Mouse (Mus musculus): ENCODE results near the gene Krt20. TPM values are rescaled to one million over a fixed set of nuclear protein-coding genes. Genes with fewer than 3 reads are reported as not detected.

Krt20 gene
- polyA plus RNA-seq, 1 experiment from 2014 or later, result 0.33 TPM

GRCm38 (mm10) chr11:99398832-99399231 lies 39.1 kb downstream of the Krt20 start:
- no peak overlapping the region for H3K4me2 ChIP-seq (ENCODE audit: low read depth, low read length)
- H3K4me1 ChIP-seq (ENCODE audit: control insufficient read depth, insufficient read depth, low read length), result no peaks in the 10 kb centered on the region
- ATAC-seq (ENCODE audit: low read depth), result no peak
- H3K27me3 ChIP-seq (replicated peaks; ENCODE audit: control insufficient read depth, insufficient read depth, low read length), result no peaks in the 10 kb centered on the region
- H3K9ac ChIP-seq (ENCODE audit: low read depth, low read length), result no peak overlapping the region
- no peak overlapping the region for H3K4me3 ChIP-seq (ENCODE audit: low read depth, low read length)
- no peak for DNase-seq (ENCODE audit: low spot score)
- no peaks in the 10 kb centered on the region for H3K9me3 ChIP-seq (ENCODE audit: control insufficient read depth, low read length)
- WGBS, result 64% methylated on average over 8 of the region's 8 CpGs
- H3K36me3 ChIP-seq (ENCODE audit: control insufficient read depth, insufficient read depth, low read length), result no peaks in the 10 kb centered on the region
- H3K27ac ChIP-seq (replicated peaks; ENCODE audit: low read depth, low read length), result no peak overlapping the region

- ATAC-seq (ENCODE audit: low read depth), result no peak
- Histone ChIP-seq H3K36me3 (ENCODE audit: control insufficient read depth, insufficient read depth, low read length) (no peaks in the 10 kb centered on the region), H3K4me1 (ENCODE audit: control insufficient read depth, insufficient read depth, low read length) (no peaks in the 10 kb centered on the region), H3K27me3 (replicated peaks; ENCODE audit: control insufficient read depth, insufficient read depth, low read length) (no peaks in the 10 kb centered on the region), H3K4me2 (ENCODE audit: low read depth, low read length) (no peak overlapping the region), H3K9ac (ENCODE audit: low read depth, low read length) (no peak overlapping the region), H3K9me3 (ENCODE audit: control insufficient read depth, low read length) (no peaks in the 10 kb centered on the region), H3K27ac (replicated peaks; ENCODE audit: low read depth, low read length) (no peak overlapping the region), H3K4me3 (ENCODE audit: low read depth, low read length) (no peak overlapping the region)
- 76% methylated on average over 3 of the region's 3 CpGs for WGBS
- DNase-seq (ENCODE audit: low spot score), result no peak
Measured at GRCm38 (mm10) chr11:99398084-99398483, 39.9 kb downstream of the Krt20 start.

GRCm38 (mm10) chr11:99396661-99397060 lies 41.3 kb downstream of the Krt20 start:
- ATAC-seq (ENCODE audit: low read depth) (no peak), DNase-seq (ENCODE audit: low spot score) (no peak)
- 79% methylated on average over 2 of the region's 2 CpGs for WGBS
- Histone ChIP-seq H3K9ac (ENCODE audit: low read depth, low read length) (no peak overlapping the region), H3K36me3 (ENCODE audit: control insufficient read depth, insufficient read depth, low read length) (no peaks in the 10 kb centered on the region), H3K27me3 (replicated peaks; ENCODE audit: control insufficient read depth, insufficient read depth, low read length) (no peaks in the 10 kb centered on the region), H3K4me1 (ENCODE audit: control insufficient read depth, insufficient read depth, low read length) (no peaks in the 10 kb centered on the region), H3K27ac (replicated peaks; ENCODE audit: low read depth, low read length) (no peak overlapping the region), H3K4me3 (ENCODE audit: low read depth, low read length) (no peak overlapping the region), H3K9me3 (ENCODE audit: control insufficient read depth, low read length) (no peaks in the 10 kb centered on the region), H3K4me2 (ENCODE audit: low read depth, low read length) (no peak overlapping the region)

GRCm38 (mm10) chr11:99396034-99396433 lies 41.9 kb downstream of the Krt20 start:
- Histone ChIP-seq H3K9ac (ENCODE audit: low read depth, low read length) (no peak overlapping the region), H3K4me1 (ENCODE audit: control insufficient read depth, insufficient read depth, low read length) (no peaks in the 10 kb centered on the region), H3K4me3 (ENCODE audit: low read depth, low read length) (no peak overlapping the region), H3K9me3 (ENCODE audit: control insufficient read depth, low read length) (no peaks in the 10 kb centered on the region), H3K27me3 (replicated peaks; ENCODE audit: control insufficient read depth, insufficient read depth, low read length) (no peaks in the 10 kb centered on the region), H3K36me3 (ENCODE audit: control insufficient read depth, insufficient read depth, low read length) (no peaks in the 10 kb centered on the region), H3K4me2 (ENCODE audit: low read depth, low read length) (no peak overlapping the region), H3K27ac (replicated peaks; ENCODE audit: low read depth, low read length) (no peak overlapping the region)
- ATAC-seq (ENCODE audit: low read depth) (no peak), DNase-seq (ENCODE audit: low spot score) (no peak)
- WGBS, result 35% methylated on average over 3 of the region's 3 CpGs

GRCm38 (mm10) chr11:99392492-99392891 lies 45.5 kb downstream of the Krt20 start:
- WGBS, result 85% methylated on average over 10 of the region's 10 CpGs
- Histone ChIP-seq H3K27ac (replicated peaks; ENCODE audit: low read depth, low read length) (no peak overlapping the region), H3K9me3 (ENCODE audit: control insufficient read depth, low read length) (no peaks in the 10 kb centered on the region), H3K4me1 (ENCODE audit: control insufficient read depth, insufficient read depth, low read length) (no peaks in the 10 kb centered on the region), H3K4me2 (ENCODE audit: low read depth, low read length) (no peak overlapping the region), H3K9ac (ENCODE audit: low read depth, low read length) (no peak overlapping the region), H3K4me3 (ENCODE audit: low read depth, low read length) (no peak overlapping the region), H3K36me3 (ENCODE audit: control insufficient read depth, insufficient read depth, low read length) (no peaks in the 10 kb centered on the region), H3K27me3 (replicated peaks; ENCODE audit: control insufficient read depth, insufficient read depth, low read length) (no peaks in the 10 kb centered on the region)
- no peak for DNase-seq (ENCODE audit: low spot score)
- ATAC-seq (ENCODE audit: low read depth), result no peak

GRCm38 (mm10) chr11:99391375-99391774 lies 46.6 kb downstream of the Krt20 start:
- no peak for ATAC-seq (ENCODE audit: low read depth)
- Histone ChIP-seq H3K27me3 (replicated peaks; ENCODE audit: control insufficient read depth, insufficient read depth, low read length) (no peaks in the 10 kb centered on the region), H3K9ac (ENCODE audit: low read depth, low read length) (no peak overlapping the region), H3K4me1 (ENCODE audit: control insufficient read depth, insufficient read depth, low read length) (no peaks in the 10 kb centered on the region), H3K4me2 (ENCODE audit: low read depth, low read length) (no peak overlapping the region), H3K27ac (replicated peaks; ENCODE audit: low read depth, low read length) (no peak overlapping the region), H3K4me3 (ENCODE audit: low read depth, low read length) (no peak overlapping the region), H3K9me3 (ENCODE audit: control insufficient read depth, low read length) (no peaks in the 10 kb centered on the region), H3K36me3 (ENCODE audit: control insufficient read depth, insufficient read depth, low read length) (no peaks in the 10 kb centered on the region)
- no peak for DNase-seq (ENCODE audit: low spot score)
- 75% methylated on average over 6 of the region's 6 CpGs for WGBS

DNA sequence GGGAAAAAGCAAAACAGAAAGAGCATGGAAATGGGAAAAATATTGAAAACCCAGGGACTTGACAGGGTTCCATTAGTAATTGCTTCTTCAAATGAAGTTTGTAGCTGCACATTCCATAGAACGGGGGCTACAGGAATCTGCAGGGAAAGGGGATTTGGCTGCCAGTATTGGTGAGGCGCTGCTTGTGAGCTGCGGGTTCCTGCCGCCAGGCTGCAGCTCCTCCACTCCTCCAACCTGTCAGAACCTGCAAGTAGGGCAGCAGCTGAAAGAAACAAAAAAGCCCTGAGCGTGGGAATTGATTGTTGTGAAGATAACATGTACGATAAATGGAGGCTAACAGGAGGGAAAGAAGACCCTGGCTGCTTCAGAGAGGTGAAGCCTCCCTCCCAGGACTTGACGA lies 47.1 kb downstream of the Krt20 start:
- Histone ChIP-seq H3K4me2 (ENCODE audit: low read depth, low read length) (no peak overlapping the region; the same call in 1 of the 2 replicates), H3K27me3 (replicated peaks; ENCODE audit: control insufficient read depth, insufficient read depth, low read length) (no peaks in the 10 kb centered on the region), H3K27ac (replicated peaks; ENCODE audit: low read depth, low read length) (peak overlapping the region; percentile 33; the same call in 1 of the 2 replicates), H3K9me3 (ENCODE audit: control insufficient read depth, low read length) (no peaks in the 10 kb centered on the region), H3K4me1 (ENCODE audit: control insufficient read depth, insufficient read depth, low read length) (no peaks in the 10 kb centered on the region), H3K9ac (ENCODE audit: low read depth, low read length) (no peak overlapping the region), H3K36me3 (ENCODE audit: control insufficient read depth, insufficient read depth, low read length) (no peaks in the 10 kb centered on the region), H3K4me3 (ENCODE audit: low read depth, low read length) (no peak overlapping the region)
- DNase-seq (ENCODE audit: low spot score), result peak; percentile 64
- 64% methylated on average over 7 of the region's 7 CpGs for WGBS
- no peak for ATAC-seq (ENCODE audit: low read depth)

- DNase-seq (ENCODE audit: low spot score) (no peak), ATAC-seq (ENCODE audit: low read depth) (no peak)
- no peak within 1 kb of the TSS for H3K9ac ChIP-seq (ENCODE audit: low read depth, low read length)
- H3K4me1 ChIP-seq (ENCODE audit: control insufficient read depth, insufficient read depth, low read length), result no peaks in the 10 kb centered on the region
- H3K9me3 ChIP-seq (ENCODE audit: control insufficient read depth, low read length), result no peaks in the 10 kb centered on the region
- H3K27me3 ChIP-seq (replicated peaks; ENCODE audit: control insufficient read depth, insufficient read depth, low read length), result no peaks in the 10 kb centered on the region
- H3K36me3 ChIP-seq (ENCODE audit: control insufficient read depth, insufficient read depth, low read length), result no peaks in the 10 kb centered on the region
- no peak within 1 kb of the TSS for H3K4me2 ChIP-seq (ENCODE audit: low read depth, low read length)
- H3K27ac ChIP-seq (replicated peaks; ENCODE audit: low read depth, low read length), result no peak within 1 kb of the TSS
- no peak within 1 kb of the TSS for H3K4me3 ChIP-seq (ENCODE audit: low read depth, low read length)
- 80% methylated on average over 4 of the region's 4 CpGs for WGBS
Measured at GRCm38 (mm10) chr11:99389264-99389663, 48.7 kb downstream of the Krt20 start, which contains the start of gene Krt10. Gene Krt10, minus strand, starts transcription at chr11:99389364.

DNA sequence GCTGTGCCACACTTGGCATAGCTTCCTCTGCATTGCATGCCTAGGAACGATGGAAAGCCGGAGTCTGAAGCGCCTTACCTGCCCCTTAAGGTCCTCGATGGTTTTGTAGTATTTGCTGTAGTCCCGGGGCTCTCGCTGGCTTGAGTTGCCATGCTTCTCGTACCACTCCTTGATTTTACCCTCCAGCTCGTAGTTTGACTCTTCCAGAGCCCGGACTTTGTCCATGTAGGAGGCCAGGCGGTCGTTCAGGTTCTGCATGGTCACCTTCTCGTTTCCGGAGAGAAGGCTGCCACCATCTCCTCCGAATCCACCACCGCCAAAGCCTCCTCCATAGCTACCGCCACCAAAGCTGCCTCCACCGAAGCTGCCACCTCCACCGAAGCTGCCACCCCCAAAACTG lies 49.3 kb downstream of the Krt20 start:
- no peaks in the 10 kb centered on the region for H3K27me3 ChIP-seq (replicated peaks; ENCODE audit: control insufficient read depth, insufficient read depth, low read length)
- WGBS, result 93% methylated on average over 18 of the region's 18 CpGs
- ATAC-seq (ENCODE audit: low read depth) (no peak), DNase-seq (ENCODE audit: low spot score) (no peak)
- no peaks in the 10 kb centered on the region for H3K9me3 ChIP-seq (ENCODE audit: control insufficient read depth, low read length)
- H3K4me1 ChIP-seq (ENCODE audit: control insufficient read depth, insufficient read depth, low read length), result no peaks in the 10 kb centered on the region
- no peak overlapping the region for H3K9ac ChIP-seq (ENCODE audit: low read depth, low read length)
- no peaks in the 10 kb centered on the region for H3K36me3 ChIP-seq (ENCODE audit: control insufficient read depth, insufficient read depth, low read length)
- H3K27ac ChIP-seq (replicated peaks; ENCODE audit: low read depth, low read length), result no peak overlapping the region
- H3K4me2 ChIP-seq (ENCODE audit: low read depth, low read length), result no peak overlapping the region
- no peak overlapping the region for H3K4me3 ChIP-seq (ENCODE audit: low read depth, low read length)
